Mouse (Mus musculus): ENCODE results near the gene Gm21518. TPM values are rescaled to one million over a fixed set of nuclear protein-coding genes. Genes with fewer than 3 reads are reported as not detected.
"Not testable (repeated sequence)": the region's sequence is repeated elsewhere in the genome, so short reads cannot be mapped to it uniquely, and the experiment has no call there.

Gm21518 gene
- polyA plus RNA-seq (2015; fragmentation: Nextera tagmentation; extraction: Ambion mirVana) = not detected in 2 replicates

GRCm38 (mm10) chrY:62190566-62190965, at the start of gene Gm21518:
Gene Gm21518 (plus strand): TSS chrY:62190866.
- H3K4me3 ChIP-seq (ENCODE audit: low read depth, low read length); H3K9ac ChIP-seq (ENCODE audit: low read depth, low read length); H3K4me2 ChIP-seq (replicated peaks; ENCODE audit: low read depth); H3K36me3 ChIP-seq (ENCODE audit: control insufficient read depth, insufficient read depth); H3K27ac ChIP-seq (ENCODE audit: low read depth, low read length); ATAC-seq; H3K9me3 ChIP-seq (ENCODE audit: control insufficient read depth); H3K27me3 ChIP-seq (replicated peaks; ENCODE audit: control insufficient read depth, insufficient read depth, low read length); H3K4me1 ChIP-seq (replicated peaks; ENCODE audit: control insufficient read depth, insufficient read depth, low read length): not testable (repeated sequence)
- no CpG with 5 or more reads among the region's 6 CpGs for WGBS

Measured in intestine, postnatal 0 days (tissue).